Mouse (Mus musculus): ENCODE measurements around the gene Tbx10. TPM values are rescaled to one million over a fixed set of nuclear protein-coding genes. Genes with fewer than 3 reads are reported as not detected.
"Not testable (repeated sequence)": the region's sequence is repeated elsewhere in the genome, so short reads cannot be mapped to it uniquely, and the experiment has no call there.

Gene Tbx10
- polyA plus RNA-seq, 1 experiment from 2014 or later = 0.16 TPM

- Histone ChIP-seq H3K4me2 (ENCODE audit: low read length) (no peak overlapping the region), H3K27ac (ENCODE audit: low read depth) (no peak overlapping the region), H3K4me3 (ENCODE audit: low read depth, low read length) (no peak overlapping the region), H3K36me3 (ENCODE audit: control insufficient read depth, insufficient read depth, low read length) (no peaks in the 10 kb centered on the region), H3K27me3 (replicated peaks; ENCODE audit: control insufficient read depth, insufficient read depth, low read length) (no peaks in the 10 kb centered on the region), H3K4me1 (replicated peaks; ENCODE audit: control insufficient read depth, insufficient read depth, low read length) (no peaks in the 10 kb centered on the region), H3K9ac (ENCODE audit: low read length) (no peak overlapping the region), H3K9me3 (ENCODE audit: control insufficient read depth, low read length) (no peaks in the 10 kb centered on the region)
- no peak for ATAC-seq (replicated peaks; ENCODE audit: low FRiP score, low TSS enrichment, low read depth)
- DNase-seq (ENCODE audit: low spot score) = no peak
- WGBS = 79% methylated on average over 3 of the region's 3 CpGs
Observed at GRCm38 (mm10) chr19:3955033-3955432, 37.5 kb upstream of the Tbx10 start.

GRCm38 (mm10) chr19:3955804-3956203, 36.7 kb upstream of the Tbx10 start:
- DNase-seq (ENCODE audit: low spot score) (no peak), ATAC-seq (replicated peaks; ENCODE audit: low FRiP score, low TSS enrichment, low read depth) (no peak)
- WGBS = 51% methylated on average over 4 of the region's 4 CpGs
- Histone ChIP-seq H3K27me3 (replicated peaks; ENCODE audit: control insufficient read depth, insufficient read depth, low read length) (no peaks in the 10 kb centered on the region), H3K9me3 (ENCODE audit: control insufficient read depth, low read length) (no peaks in the 10 kb centered on the region), H3K27ac (ENCODE audit: low read depth) (no peak overlapping the region), H3K36me3 (ENCODE audit: control insufficient read depth, insufficient read depth, low read length) (no peaks in the 10 kb centered on the region), H3K4me3 (ENCODE audit: low read depth, low read length) (no peak overlapping the region), H3K4me1 (replicated peaks; ENCODE audit: control insufficient read depth, insufficient read depth, low read length) (no peaks in the 10 kb centered on the region), H3K4me2 (ENCODE audit: low read length) (no peak overlapping the region), H3K9ac (ENCODE audit: low read length) (no peak overlapping the region)

GRCm38 (mm10) chr19:3957296-3958036, 35.1 kb upstream of the Tbx10 start:
- not testable (repeated sequence) for H3K4me1 ChIP-seq (replicated peaks; ENCODE audit: control insufficient read depth, insufficient read depth, low read length); H3K9ac ChIP-seq (ENCODE audit: low read length); H3K4me3 ChIP-seq (ENCODE audit: low read depth, low read length); H3K36me3 ChIP-seq (ENCODE audit: control insufficient read depth, insufficient read depth, low read length); H3K27ac ChIP-seq (ENCODE audit: low read depth); DNase-seq (ENCODE audit: low spot score); H3K4me2 ChIP-seq (ENCODE audit: low read length); ATAC-seq (replicated peaks; ENCODE audit: low FRiP score, low TSS enrichment, low read depth); H3K9me3 ChIP-seq (ENCODE audit: control insufficient read depth, low read length); H3K27me3 ChIP-seq (replicated peaks; ENCODE audit: control insufficient read depth, insufficient read depth, low read length)
- 69% methylated on average over 5 of the region's 5 CpGs for whole genome bisulfite sequencing

GRCm38 (mm10) chr19:3958470-3958869, 34.1 kb upstream of the Tbx10 start, which contains the start of gene Aldh3b3:
Gene Aldh3b3, plus strand, starts transcription at chr19:3958645.
- WGBS = 74% methylated on average over 4 of the region's 4 CpGs
- Histone ChIP-seq H3K9me3 (ENCODE audit: control insufficient read depth, low read length) (no peaks in the 10 kb centered on the region), H3K36me3 (ENCODE audit: control insufficient read depth, insufficient read depth, low read length) (no peaks in the 10 kb centered on the region), H3K4me3 (ENCODE audit: low read depth, low read length) (no peak within 1 kb of the TSS), H3K27me3 (replicated peaks; ENCODE audit: control insufficient read depth, insufficient read depth, low read length) (no peaks in the 10 kb centered on the region), H3K9ac (ENCODE audit: low read length) (no peak within 1 kb of the TSS), H3K27ac (ENCODE audit: low read depth) (no peak within 1 kb of the TSS), H3K4me2 (ENCODE audit: low read length) (no peak within 1 kb of the TSS), H3K4me1 (replicated peaks; ENCODE audit: control insufficient read depth, insufficient read depth, low read length) (no peaks in the 10 kb centered on the region)
- DNase-seq (ENCODE audit: low spot score) = no peak
- no peak for ATAC-seq (replicated peaks; ENCODE audit: low FRiP score, low TSS enrichment, low read depth)

- no peaks in the 10 kb centered on the region for H3K9me3 ChIP-seq (ENCODE audit: control insufficient read depth, low read length)
- H3K4me2 ChIP-seq (ENCODE audit: low read length) = no peak overlapping the region
- H3K9ac ChIP-seq (ENCODE audit: low read length) = no peak overlapping the region
- DNase-seq (ENCODE audit: low spot score) (no peak), ATAC-seq (replicated peaks; ENCODE audit: low FRiP score, low TSS enrichment, low read depth) (no peak)
- H3K27me3 ChIP-seq (replicated peaks; ENCODE audit: control insufficient read depth, insufficient read depth, low read length) = no peaks in the 10 kb centered on the region
- H3K4me1 ChIP-seq (replicated peaks; ENCODE audit: control insufficient read depth, insufficient read depth, low read length) = no peaks in the 10 kb centered on the region
- H3K27ac ChIP-seq (ENCODE audit: low read depth) = no peak overlapping the region
- H3K36me3 ChIP-seq (ENCODE audit: control insufficient read depth, insufficient read depth, low read length) = no peaks in the 10 kb centered on the region
- H3K4me3 ChIP-seq (ENCODE audit: low read depth, low read length) = no peak overlapping the region
Observed at GRCm38 (mm10) chr19:3959030-3959429, 33.5 kb upstream of the Tbx10 start.

GRCm38 (mm10) chr19:3960211-3960610, 32.3 kb upstream of the Tbx10 start:
- Histone ChIP-seq H3K4me3 (ENCODE audit: low read depth, low read length) (no peak overlapping the region), H3K36me3 (ENCODE audit: control insufficient read depth, insufficient read depth, low read length) (no peaks in the 10 kb centered on the region), H3K27me3 (replicated peaks; ENCODE audit: control insufficient read depth, insufficient read depth, low read length) (no peaks in the 10 kb centered on the region), H3K9me3 (ENCODE audit: control insufficient read depth, low read length) (no peaks in the 10 kb centered on the region), H3K27ac (ENCODE audit: low read depth) (no peak overlapping the region), H3K4me2 (ENCODE audit: low read length) (no peak overlapping the region), H3K4me1 (replicated peaks; ENCODE audit: control insufficient read depth, insufficient read depth, low read length) (no peaks in the 10 kb centered on the region), H3K9ac (ENCODE audit: low read length) (no peak overlapping the region)
- DNase-seq (ENCODE audit: low spot score) (no peak), ATAC-seq (replicated peaks; ENCODE audit: low FRiP score, low TSS enrichment, low read depth) (no peak)
- WGBS = 78% methylated on average over 5 of the region's 5 CpGs

- H3K27ac ChIP-seq (ENCODE audit: low read depth); H3K36me3 ChIP-seq (ENCODE audit: control insufficient read depth, insufficient read depth, low read length); H3K4me3 ChIP-seq (ENCODE audit: low read depth, low read length); H3K9me3 ChIP-seq (ENCODE audit: control insufficient read depth, low read length); ATAC-seq (replicated peaks; ENCODE audit: low FRiP score, low TSS enrichment, low read depth); H3K27me3 ChIP-seq (replicated peaks; ENCODE audit: control insufficient read depth, insufficient read depth, low read length); H3K4me2 ChIP-seq (ENCODE audit: low read length); H3K4me1 ChIP-seq (replicated peaks; ENCODE audit: control insufficient read depth, insufficient read depth, low read length); H3K9ac ChIP-seq (ENCODE audit: low read length); DNase-seq (ENCODE audit: low spot score): not testable (repeated sequence)
- 89% methylated on average over 6 of the region's 6 CpGs for WGBS
Observed at GRCm38 (mm10) chr19:3961805-3962204, 30.7 kb upstream of the Tbx10 start.

- WGBS = 16% methylated on average over 2 of the region's 2 CpGs
- no peaks in the 10 kb centered on the region for H3K9me3 ChIP-seq (ENCODE audit: control insufficient read depth, low read length)
- H3K36me3 ChIP-seq (ENCODE audit: control insufficient read depth, insufficient read depth, low read length) = no peaks in the 10 kb centered on the region
- no peaks in the 10 kb centered on the region for H3K27me3 ChIP-seq (replicated peaks; ENCODE audit: control insufficient read depth, insufficient read depth, low read length)
- no peak overlapping the region for H3K9ac ChIP-seq (ENCODE audit: low read length)
- H3K27ac ChIP-seq (ENCODE audit: low read depth) = no peak overlapping the region
- no peak overlapping the region for H3K4me3 ChIP-seq (ENCODE audit: low read depth, low read length)
- no peak overlapping the region for H3K4me2 ChIP-seq (ENCODE audit: low read length)
- DNase-seq (ENCODE audit: low spot score) (no peak), ATAC-seq (replicated peaks; ENCODE audit: low FRiP score, low TSS enrichment, low read depth) (no peak)
- no peaks in the 10 kb centered on the region for H3K4me1 ChIP-seq (replicated peaks; ENCODE audit: control insufficient read depth, insufficient read depth, low read length)
Observed at GRCm38 (mm10) chr19:3962469-3962868, 30.1 kb upstream of the Tbx10 start.

- no peaks in the 10 kb centered on the region for H3K27me3 ChIP-seq (replicated peaks; ENCODE audit: control insufficient read depth, insufficient read depth, low read length)
- DNase-seq (ENCODE audit: low spot score) = no peak
- no peaks in the 10 kb centered on the region for H3K9me3 ChIP-seq (ENCODE audit: control insufficient read depth, low read length)
- H3K27ac ChIP-seq (ENCODE audit: low read depth) = no peak overlapping the region
- no peaks in the 10 kb centered on the region for H3K36me3 ChIP-seq (ENCODE audit: control insufficient read depth, insufficient read depth, low read length)
- no peak for ATAC-seq (replicated peaks; ENCODE audit: low FRiP score, low TSS enrichment, low read depth)
- no peak overlapping the region for H3K4me2 ChIP-seq (ENCODE audit: low read length)
- no peak overlapping the region for H3K4me3 ChIP-seq (ENCODE audit: low read depth, low read length)
- 76% methylated on average over 4 of the region's 4 CpGs for WGBS
- no peak overlapping the region for H3K9ac ChIP-seq (ENCODE audit: low read length)
- no peaks in the 10 kb centered on the region for H3K4me1 ChIP-seq (replicated peaks; ENCODE audit: control insufficient read depth, insufficient read depth, low read length)
Observed at GRCm38 (mm10) chr19:3964030-3964429, 28.5 kb upstream of the Tbx10 start.

Data from intestine, embryonic 14.5 days (tissue).